Mouse (Mus musculus) lung, adult 2 months (tissue): Measurements from ENCODE around the gene Hspa12a. TPM values are rescaled to one million over a fixed set of nuclear protein-coding genes. Genes with fewer than 3 reads are reported as not detected.

Source experiments
- DNase-seq: peaks from one replicate; pipeline ENCODE4 v3.0.0; 2022
- H3K4me1 ChIP-seq: fragments of 200-500 bp; 2 replicates; pipeline ENCODE4 v1.6.1; 2011; ENCODE audit warnings: low read length; ENCODE audit not compliant: control insufficient read depth, insufficient read depth
- H3K4me3 ChIP-seq: fragments of 200-500 bp; replicated peaks from 2 replicates; pipeline ENCODE3; 2011; ENCODE audit warnings: low read depth, mild to moderate bottlenecking, control low read depth, low read length; ENCODE audit errors: extremely low read depth
- CTCF ChIP-seq: fragments of 200-500 bp; IDR thresholded peaks from 2 replicates; pipeline ENCODE4 v1.5.1; 2011; ENCODE audit warnings: mild to moderate bottlenecking, low read length, control low read depth; ENCODE audit not compliant: insufficient read depth
- POLR2A ChIP-seq: fragments of 200-500 bp; IDR thresholded peaks from 2 replicates; pipeline ENCODE4 v1.6.1; 2011; ENCODE audit warnings: low read depth, mild to moderate bottlenecking, control low read depth, low read length, borderline replicate concordance; ENCODE audit errors: extremely low read depth
- WGBS: fragments of 180-500 bp; shearing (Covaris S2); methylation state at CpG from one replicate; pipeline ENCODE4 v1.1.7; 2018; 5-methylcytosine and 5-hydroxymethylcytosine counted together
- polyA plus RNA-seq: library from polyadenylated mRNA; depleted of rRNA; stranded (reverse); fragments of >200 nt; gene quantifications from 2 replicates; pipeline ENCODE4 v1.2.3, GENCODE M21; 2012

Hspa12a gene
- polyA plus RNA-seq, 1 experiment = 12.5 TPM

GRCm38 (mm10) chr19:58827656-58828055 is 115.8 kb downstream of the Hspa12a start:
- Histone ChIP-seq H3K4me3 (no peak overlapping the region), H3K4me1 (no peaks in the 10 kb centered on the region)
- TF ChIP-seq POLR2A = no peak
- no peak for TF ChIP-seq CTCF
- no peak for DNase-seq
- 50% methylated on average over 7 of the region's 7 CpGs for WGBS

- DNase-seq = no peak
- TF ChIP-seq POLR2A = no peak
- no peak for TF ChIP-seq CTCF
- 63% methylated on average over 1 of the region's 1 CpGs for WGBS
- Histone ChIP-seq H3K4me3 (no peak overlapping the region), H3K4me1 (no peaks in the 10 kb centered on the region)
Measured at GRCm38 (mm10) chr19:58824316-58824715, 119.1 kb downstream of the Hspa12a start.

- no peak for TF ChIP-seq POLR2A
- TF ChIP-seq CTCF = no peak
- no peak overlapping the region for H3K4me3 ChIP-seq
- DNase-seq = no peak
- 0 out of 2 replicates have a peak, but pooled peaks cover 2% of the 10 kb centered on the region for H3K4me1 ChIP-seq
- WGBS = 88% methylated on average over 3 of the region's 3 CpGs
Measured at GRCm38 (mm10) chr19:58823301-58823700, 120.2 kb downstream of the Hspa12a start.

GRCm38 (mm10) chr19:58822454-58823200 is 120.8 kb downstream of the Hspa12a start:
- no peak overlapping the region for H3K4me3 ChIP-seq
- no peak for TF ChIP-seq POLR2A
- TF ChIP-seq CTCF = no peak
- WGBS = 62% methylated on average over 20 of the region's 20 CpGs
- 0 out of 2 replicates have a peak, but pooled peaks cover 2% of the 10 kb centered on the region for H3K4me1 ChIP-seq
- no peak for DNase-seq

GRCm38 (mm10) chr19:58818571-58819415 is 124.7 kb downstream of the Hspa12a start:
- Histone ChIP-seq H3K4me3 (no peak overlapping the region), H3K4me1 (0 out of 2 replicates have a peak, but pooled peaks cover 2% of the 10 kb centered on the region)
- TF ChIP-seq POLR2A = no peak
- TF ChIP-seq CTCF = no peak
- WGBS = 45% methylated on average over 14 of the region's 14 CpGs
- no peak for DNase-seq

- H3K4me3 ChIP-seq = no peak overlapping the region
- WGBS = 89% methylated on average over 11 of the region's 11 CpGs
- TF ChIP-seq POLR2A (no peak), CTCF (no peak)
- 0 out of 2 replicates have a peak, but pooled peaks cover 2% of the 10 kb centered on the region for H3K4me1 ChIP-seq
- no peak for DNase-seq
Measured at GRCm38 (mm10) chr19:58817398-58817797, 126.1 kb downstream of the Hspa12a start.

GRCm38 (mm10) chr19:58816453-58817041 is 126.9 kb downstream of the Hspa12a start:
- DNase-seq = no peak
- 55% methylated on average over 17 of the region's 17 CpGs for WGBS
- TF ChIP-seq POLR2A (no peak), CTCF (no peak)

GRCm38 (mm10) chr19:58815179-58815922 is 128.1 kb downstream of the Hspa12a start:
- no peak for TF ChIP-seq CTCF
- TF ChIP-seq POLR2A = no peak
- Histone ChIP-seq H3K4me1 (0 out of 2 replicates have a peak, but pooled peaks cover 2% of the 10 kb centered on the region), H3K4me3 (no peak overlapping the region)
- no peak for DNase-seq
- WGBS = 85% methylated on average over 13 of the region's 13 CpGs

More at GRCm38 (mm10) chr19:58816453-58817041, 126.9 kb downstream of the Hspa12a start:
- no peak overlapping the region for H3K4me3 ChIP-seq
- 0 out of 2 replicates have a peak, but pooled peaks cover 2% of the 10 kb centered on the region for H3K4me1 ChIP-seq
